Mouse (Mus musculus) forebrain, postnatal 0 days (tissue): ENCODE results near the gene Hspa12a. TPM values are rescaled to one million over a fixed set of nuclear protein-coding genes. Genes with fewer than 3 reads are reported as not detected.

Experiments
- ATAC-seq: fragments of 200-750 bp; cut with Nextera tagmentation; 2 replicates; pipeline ENCODE4 v1.8.0; 2017; ENCODE audit warnings: mild to moderate bottlenecking, moderate library complexity
- DNase-seq: peaks from one replicate; pipeline ENCODE4 v3.0.0-alpha.2; 2015
- H3K27ac ChIP-seq: fragments of 300-500 bp; sonication (generic); 2 replicates; pipeline ENCODE4 v1.5.1; 2014; ENCODE audit warnings: low read depth, mild to moderate bottlenecking, antibody characterized with exemption, low read length, moderate library complexity, mixed read lengths
- H3K27me3 ChIP-seq: fragments of 300-500 bp; sonication (generic); 2 replicates; pipeline ENCODE4 v1.6.1; 2014; ENCODE audit warnings: mild to moderate bottlenecking, low read length, mixed read lengths; ENCODE audit not compliant: insufficient read depth
- H3K36me3 ChIP-seq: fragments of 300-500 bp; sonication (generic); 2 replicates; pipeline ENCODE4 v1.6.1; 2014; ENCODE audit warnings: mild to moderate bottlenecking, moderate library complexity; ENCODE audit not compliant: insufficient read depth
- H3K4me1 ChIP-seq: fragments of 300-500 bp; sonication (generic); 2 replicates; pipeline ENCODE4 v1.6.1; 2014; ENCODE audit warnings: antibody characterized with exemption; ENCODE audit not compliant: insufficient read depth
- H3K4me2 ChIP-seq: fragments of 300-500 bp; sonication (generic); 2 replicates; pipeline ENCODE4 v1.6.1; 2014; ENCODE audit warnings: low read depth, mild to moderate bottlenecking, moderate library complexity
- H3K4me3 ChIP-seq: fragments of 300-500 bp; sonication (generic); 2 replicates; pipeline ENCODE4 v1.5.1; 2014; ENCODE audit warnings: low read depth, low read length, mixed read lengths
- H3K9ac ChIP-seq: fragments of 300-500 bp; sonication (generic); 2 replicates; pipeline ENCODE4 v1.6.1; 2014; ENCODE audit warnings: mild to moderate bottlenecking
- H3K9me3 ChIP-seq: fragments of 300-500 bp; sonication (generic); 2 replicates; pipeline ENCODE4 v1.6.1; 2016; ENCODE audit warnings: low read length
- CTCF ChIP-seq: sonication (generic); IDR thresholded peaks from 2 replicates; pipeline ENCODE4 v1.5.1; 2016; ENCODE audit warnings: antibody characterized with exemption, control low read depth, low read depth
- WGBS: fragments of 180-500 bp; shearing (Covaris S2); extraction: QIAGEN DNeasy Blood & Tissue Kit; methylation state at CpG from one replicate; pipeline ENCODE4 v1.1.7; 2014; 5-methylcytosine and 5-hydroxymethylcytosine counted together
- polyA plus RNA-seq: library from polyadenylated mRNA; unstranded; fragments of >200 nt; fragmentation: Nextera tagmentation; extraction: Ambion mirVana; gene quantifications from 2 replicates; pipeline ENCODE4 v1.2.1, GENCODE M21; 2015
- total RNA-seq: library from RNA; depleted of rRNA; stranded (reverse); fragments of >200 nt; gene quantifications from 2 replicates; pipeline ENCODE4 v1.2.3, GENCODE M21; 2014

Hspa12a gene
- total and polyA plus RNA-seq, 2 experiments from 2014 or later: 52.6 to 75.8 TPM

GRCm38 (mm10) chr19:58945959-58946358, 2.5 kb upstream of the Hspa12a start:
- TF ChIP-seq CTCF: no peak
- Histone ChIP-seq H3K4me2 (no peak overlapping the region), H3K9ac (no peak overlapping the region), H3K9me3 (no peaks in the 10 kb centered on the region), H3K4me3 (no peak overlapping the region), H3K4me1 (0 out of 2 replicates have a peak, but pooled peaks cover 10% of the 10 kb centered on the region), H3K27ac (no peak overlapping the region), H3K36me3 (no peaks in the 10 kb centered on the region), H3K27me3 (no peaks in the 10 kb centered on the region; the same call in none of the 2 replicates)
- whole genome bisulfite sequencing: 91% methylated on average over 7 of the region's 7 CpGs
- DNase-seq: no peak
- ATAC-seq: no peak

DNA sequence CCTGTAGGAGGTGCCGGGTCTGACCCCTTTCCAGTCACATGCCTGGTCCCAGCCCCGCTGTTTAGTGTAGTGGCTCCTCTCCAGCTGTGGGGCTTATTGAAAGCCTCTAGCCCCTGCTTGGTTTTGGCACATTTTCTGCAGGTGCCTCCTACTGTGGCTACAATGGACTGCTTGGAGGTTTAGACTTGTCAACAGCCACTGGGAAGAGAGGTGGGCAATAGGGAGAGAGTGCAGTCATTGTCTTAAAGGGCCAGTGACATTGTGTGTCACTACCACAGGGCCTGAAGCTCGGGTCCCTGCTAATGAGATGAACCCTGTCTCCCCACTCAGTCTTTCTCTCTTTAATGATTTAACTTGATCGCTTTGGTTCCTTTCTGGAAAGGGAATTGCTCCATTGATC, 10.4 kb downstream of the Hspa12a start:
- no peak overlapping the region for H3K9ac ChIP-seq
- H3K4me3 ChIP-seq: no peak overlapping the region
- H3K4me2 ChIP-seq: no peak overlapping the region
- H3K9me3 ChIP-seq: no peaks in the 10 kb centered on the region
- ATAC-seq (0 out of 2 replicates have a peak, but pooled peaks have one; percentile 5), DNase-seq (no peak)
- TF ChIP-seq CTCF: no peak
- WGBS: 11% methylated on average over 4 of the region's 4 CpGs
- peaks cover 30% of the 10 kb centered on the region for H3K27me3 ChIP-seq
- H3K27ac ChIP-seq: no peak overlapping the region
- 0 out of 2 replicates have a peak, but pooled peaks cover 5% of the 10 kb centered on the region for H3K4me1 ChIP-seq
- H3K36me3 ChIP-seq: no peaks in the 10 kb centered on the region

DNA sequence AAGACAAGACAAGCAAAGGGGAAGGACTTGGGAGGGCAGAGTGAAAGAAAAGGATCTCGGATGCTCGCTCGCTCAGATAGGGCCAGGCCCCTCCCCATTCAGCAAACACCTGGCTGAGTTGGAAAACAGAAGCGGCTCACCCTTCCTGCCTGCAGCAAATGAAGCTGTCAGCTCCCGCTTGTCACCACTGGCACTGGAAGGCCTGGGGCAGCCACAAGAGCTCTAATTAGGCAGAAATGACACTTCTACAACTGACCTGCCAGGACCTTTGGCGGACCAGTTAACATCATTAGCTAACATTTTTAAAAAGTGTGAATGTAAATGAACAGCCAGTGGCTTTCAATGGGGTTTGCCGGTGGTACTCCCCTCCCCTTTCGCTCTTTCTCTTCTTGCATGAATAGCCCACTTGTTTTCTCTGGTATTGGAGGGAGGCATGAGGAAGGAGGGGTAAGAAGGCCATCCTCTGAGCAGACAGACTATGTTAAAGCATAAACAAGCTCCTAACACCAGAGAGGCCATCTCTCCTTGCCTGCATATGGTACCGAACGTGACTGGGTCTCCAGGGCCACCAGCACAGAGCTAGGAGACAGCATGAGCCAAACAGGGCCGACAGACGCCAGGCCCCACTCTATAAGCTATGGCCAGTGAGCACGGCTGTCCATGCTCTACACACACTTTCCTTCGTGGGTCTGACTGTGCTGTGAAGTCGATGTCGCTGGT, 12.2 kb downstream of the Hspa12a start:
- 8% methylated on average over 16 of the region's 16 CpGs for WGBS
- peak; percentile 65 for ATAC-seq

DNA sequence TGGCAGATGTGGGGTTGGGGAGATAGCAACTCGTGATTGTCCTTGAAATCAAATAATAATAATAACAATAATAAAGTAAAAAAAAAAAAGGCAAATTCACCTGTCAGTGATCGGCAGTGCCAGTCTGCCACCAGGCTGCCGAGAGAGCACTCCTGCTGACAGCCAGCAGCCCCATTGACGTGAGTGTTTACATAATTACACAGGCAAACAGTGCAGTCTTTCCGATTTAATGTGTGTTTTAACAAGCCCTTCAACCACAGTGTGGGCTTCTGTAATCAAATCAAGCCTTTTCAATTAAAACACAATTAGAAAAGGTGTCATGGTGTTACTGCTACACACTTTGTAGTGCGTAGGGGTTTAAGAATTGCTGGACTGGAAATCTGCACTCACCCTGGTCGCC, 24.3 kb downstream of the Hspa12a start:
- Histone ChIP-seq H3K4me2 (peak overlapping the region; percentile 14; the same call in 1 of the 2 replicates), H3K27ac (no peak overlapping the region), H3K9me3 (no peaks in the 10 kb centered on the region), H3K4me1 (no peaks in the 10 kb centered on the region), H3K9ac (no peak overlapping the region), H3K36me3 (no peaks in the 10 kb centered on the region), H3K27me3 (no peaks in the 10 kb centered on the region; the same call in 1 of the 2 replicates), H3K4me3 (no peak overlapping the region)
- TF ChIP-seq CTCF: no peak
- WGBS: 11% methylated on average over 7 of the region's 7 CpGs
- no peak for DNase-seq
- peak; percentile 64 for ATAC-seq

More for the DNA sequence above, 12.2 kb downstream of the Hspa12a start:
- Histone ChIP-seq H3K4me2 (no peak overlapping the region), H3K4me3 (no peak overlapping the region), H3K27ac (no peak overlapping the region), H3K27me3 (peaks cover 30% of the 10 kb centered on the region), H3K9me3 (no peaks in the 10 kb centered on the region), H3K36me3 (no peaks in the 10 kb centered on the region), H3K4me1 (0 out of 2 replicates have a peak, but pooled peaks cover 5% of the 10 kb centered on the region), H3K9ac (no peak overlapping the region)
- DNase-seq: peak; percentile 41
- TF ChIP-seq CTCF: no peak

- Histone ChIP-seq H3K27me3 (no peaks in the 10 kb centered on the region; the same call in 1 of the 2 replicates), H3K27ac (no peak overlapping the region), H3K36me3 (no peaks in the 10 kb centered on the region), H3K4me3 (no peak overlapping the region), H3K4me1 (no peaks in the 10 kb centered on the region), H3K4me2 (peak overlapping the region; percentile 14; the same call in 1 of the 2 replicates), H3K9ac (no peak overlapping the region), H3K9me3 (no peaks in the 10 kb centered on the region)
- TF ChIP-seq CTCF: peak; percentile 39; the same call in 1 of the 2 replicates
- DNase-seq (no peak), ATAC-seq (no peak)
- 7% methylated on average over 11 of the region's 11 CpGs for WGBS
These were observed 24.9 kb downstream of the Hspa12a start for GRCm38 (mm10) chr19:58918597-58918996.

DNA sequence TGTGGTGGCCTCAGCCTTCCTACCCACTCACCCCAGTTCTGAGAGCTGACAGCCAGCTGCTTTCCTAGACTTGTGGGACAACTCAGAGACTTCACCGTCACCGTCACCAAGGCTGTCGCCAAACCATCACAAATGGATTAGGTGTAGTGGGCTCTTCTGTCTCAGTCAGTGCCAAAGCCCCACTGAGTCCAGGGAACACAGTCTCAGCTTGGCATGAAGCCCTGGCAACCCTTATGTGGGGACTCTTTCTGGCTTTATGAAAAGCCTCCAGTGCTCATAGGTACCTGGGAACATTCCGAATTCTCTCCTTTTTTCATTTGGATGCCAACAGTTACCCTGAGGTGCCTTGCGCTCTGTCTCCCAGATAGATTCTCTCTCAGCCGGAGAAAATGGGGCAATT, 30.2 kb downstream of the Hspa12a start:
- no peaks in the 10 kb centered on the region for H3K36me3 ChIP-seq
- H3K4me3 ChIP-seq: no peak overlapping the region
- no peaks in the 10 kb centered on the region; the same call in 1 of the 2 replicates for H3K27me3 ChIP-seq
- no peak overlapping the region for H3K27ac ChIP-seq
- no peak for DNase-seq
- no peak for ATAC-seq
- H3K9me3 ChIP-seq: no peaks in the 10 kb centered on the region
- no peak overlapping the region for H3K4me2 ChIP-seq
- whole genome bisulfite sequencing: 71% methylated on average over 6 of the region's 6 CpGs
- H3K4me1 ChIP-seq: no peaks in the 10 kb centered on the region
- no peak for TF ChIP-seq CTCF
- H3K9ac ChIP-seq: no peak overlapping the region

- peak overlapping the region; percentile 37 for H3K4me3 ChIP-seq
- TF ChIP-seq CTCF: peak; percentile 88
- 7% methylated on average over 9 of the region's 9 CpGs for WGBS
- DNase-seq (peak; percentile 92), ATAC-seq (peak; percentile 85)
- no peaks in the 10 kb centered on the region; the same call in 1 of the 2 replicates for H3K27me3 ChIP-seq
- no peaks in the 10 kb centered on the region for H3K9me3 ChIP-seq
- H3K9ac ChIP-seq: peak overlapping the region; percentile 44
- no peaks in the 10 kb centered on the region for H3K4me1 ChIP-seq
- H3K4me2 ChIP-seq: peak overlapping the region; percentile 56
- H3K36me3 ChIP-seq: no peaks in the 10 kb centered on the region
- H3K27ac ChIP-seq: peak overlapping the region; percentile 45; the same call in 1 of the 2 replicates
These were observed 32.1 kb downstream of the Hspa12a start for GRCm38 (mm10) chr19:58911386-58911785.
